Mouse (Mus musculus): ENCODE measurements around the gene Tnfaip2.

Gene Tnfaip2

DNA sequence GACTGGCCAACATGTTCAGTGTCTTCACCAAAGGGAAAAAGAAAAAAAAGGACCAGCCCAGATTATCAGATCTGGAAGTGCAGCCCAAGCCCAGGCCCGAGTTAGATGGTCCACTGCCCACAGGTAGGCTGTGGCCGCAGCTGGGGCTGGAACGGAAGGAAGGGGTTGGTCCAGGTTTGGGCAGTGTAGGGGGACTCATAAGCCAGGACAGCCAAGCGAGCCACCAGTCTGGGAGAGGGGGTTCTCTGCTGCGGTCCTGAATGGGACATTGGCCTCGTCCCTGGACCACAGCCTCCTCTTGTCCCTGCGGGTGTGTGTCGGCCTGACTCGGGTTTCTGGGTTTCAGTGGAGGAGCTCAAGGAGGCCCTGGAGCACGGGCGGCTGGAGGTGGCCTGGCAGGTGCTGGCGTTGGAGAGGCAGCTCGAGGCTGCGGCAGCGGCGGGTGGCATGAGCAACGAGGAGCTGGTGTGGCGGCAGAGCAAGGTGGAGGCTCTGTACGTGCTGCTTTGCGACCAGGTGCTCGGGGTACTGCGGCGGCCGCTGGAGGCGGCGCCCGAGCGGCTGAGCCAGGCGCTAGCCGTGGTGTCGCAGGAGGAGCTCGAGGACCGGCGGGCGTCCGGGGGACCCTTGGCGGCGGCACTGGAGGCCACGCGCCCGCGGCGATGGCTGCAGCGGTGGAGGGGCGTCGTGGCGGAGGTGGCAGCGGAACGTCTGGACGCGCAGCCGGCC lies 3.1 kb downstream of the Tnfaip2 start:
- DNase-seq (ENCODE audit: inconsistent ontology term): no peak

DNA sequence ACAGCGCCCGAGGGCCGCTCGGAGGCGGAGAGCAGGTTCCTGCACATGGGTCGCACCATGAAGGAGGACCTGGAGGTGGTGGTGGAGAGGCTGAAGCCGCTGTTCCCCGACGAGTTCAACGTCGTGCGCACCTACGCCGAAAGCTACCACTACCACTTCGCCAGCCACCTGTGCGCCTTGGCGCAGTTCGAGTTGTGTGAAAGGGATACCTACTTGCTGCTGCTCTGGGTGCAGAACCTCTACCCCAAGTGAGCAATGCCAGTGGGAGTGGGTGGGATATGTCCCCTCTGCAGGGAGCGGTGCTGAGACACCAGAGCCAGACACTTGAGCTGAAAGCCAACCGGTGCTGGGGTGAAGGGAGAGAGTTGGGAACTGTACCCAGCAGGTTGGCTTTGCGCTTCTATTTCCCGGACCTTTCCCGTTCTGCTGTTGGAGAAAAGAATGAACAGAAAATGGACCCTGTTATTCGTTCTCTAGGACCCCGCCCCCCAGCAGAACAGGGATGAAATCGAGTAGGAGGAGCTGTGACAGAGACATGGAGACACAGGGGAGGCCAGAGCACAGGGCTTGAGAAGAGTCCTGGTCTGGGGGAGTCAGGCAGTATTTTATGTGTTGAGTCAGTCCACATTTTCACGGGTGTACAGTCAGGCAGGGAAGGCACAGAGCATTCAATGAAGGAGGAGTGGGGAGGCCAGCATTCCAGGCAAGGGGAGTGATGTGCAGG lies 3.8 kb downstream of the Tnfaip2 start:
- no peak for DNase-seq (ENCODE audit: inconsistent ontology term)

DNA sequence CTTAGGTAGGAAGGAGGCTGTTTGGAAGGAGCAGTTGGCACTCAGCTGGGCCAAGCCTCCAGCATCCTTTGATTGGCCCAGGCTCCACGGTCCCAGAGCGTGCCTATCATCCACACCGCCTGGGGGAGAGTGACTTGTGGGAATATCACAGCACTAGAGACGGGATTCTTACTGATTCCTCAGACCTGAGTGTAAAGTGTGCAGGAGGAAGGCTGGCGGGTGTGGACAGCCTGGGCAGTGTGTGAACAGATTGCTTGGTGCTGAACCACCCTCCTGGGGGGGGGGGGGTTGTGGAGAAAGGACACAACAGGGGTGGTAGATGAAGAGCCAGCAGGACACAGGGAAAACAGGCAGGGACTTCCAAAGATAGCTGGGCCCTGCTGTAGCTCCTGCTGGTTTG lies 4.5 kb downstream of the Tnfaip2 start:
- no peak for DNase-seq (ENCODE audit: inconsistent ontology term)

DNA sequence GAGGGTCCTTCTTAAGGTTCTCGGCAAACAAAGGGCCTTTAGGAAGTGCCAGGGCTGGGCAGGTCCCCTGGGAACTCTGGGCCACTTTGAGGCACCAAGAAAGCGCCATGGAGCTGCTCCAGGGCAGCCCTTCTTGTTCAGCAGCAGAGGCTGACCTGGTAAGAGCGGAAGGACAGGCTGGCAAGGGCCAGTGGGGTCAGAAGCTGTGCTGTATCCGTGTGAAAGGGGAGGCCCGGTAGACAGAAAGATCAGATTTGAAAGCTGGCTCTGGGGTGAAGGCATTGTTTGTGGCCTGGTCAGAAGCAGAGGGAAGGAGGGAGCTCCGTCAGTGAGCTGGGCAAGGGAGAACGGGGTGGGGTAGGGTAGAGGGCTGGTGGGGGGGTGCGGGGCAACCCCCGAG lies 5.1 kb downstream of the Tnfaip2 start:
- no peak for DNase-seq (ENCODE audit: inconsistent ontology term)

DNA sequence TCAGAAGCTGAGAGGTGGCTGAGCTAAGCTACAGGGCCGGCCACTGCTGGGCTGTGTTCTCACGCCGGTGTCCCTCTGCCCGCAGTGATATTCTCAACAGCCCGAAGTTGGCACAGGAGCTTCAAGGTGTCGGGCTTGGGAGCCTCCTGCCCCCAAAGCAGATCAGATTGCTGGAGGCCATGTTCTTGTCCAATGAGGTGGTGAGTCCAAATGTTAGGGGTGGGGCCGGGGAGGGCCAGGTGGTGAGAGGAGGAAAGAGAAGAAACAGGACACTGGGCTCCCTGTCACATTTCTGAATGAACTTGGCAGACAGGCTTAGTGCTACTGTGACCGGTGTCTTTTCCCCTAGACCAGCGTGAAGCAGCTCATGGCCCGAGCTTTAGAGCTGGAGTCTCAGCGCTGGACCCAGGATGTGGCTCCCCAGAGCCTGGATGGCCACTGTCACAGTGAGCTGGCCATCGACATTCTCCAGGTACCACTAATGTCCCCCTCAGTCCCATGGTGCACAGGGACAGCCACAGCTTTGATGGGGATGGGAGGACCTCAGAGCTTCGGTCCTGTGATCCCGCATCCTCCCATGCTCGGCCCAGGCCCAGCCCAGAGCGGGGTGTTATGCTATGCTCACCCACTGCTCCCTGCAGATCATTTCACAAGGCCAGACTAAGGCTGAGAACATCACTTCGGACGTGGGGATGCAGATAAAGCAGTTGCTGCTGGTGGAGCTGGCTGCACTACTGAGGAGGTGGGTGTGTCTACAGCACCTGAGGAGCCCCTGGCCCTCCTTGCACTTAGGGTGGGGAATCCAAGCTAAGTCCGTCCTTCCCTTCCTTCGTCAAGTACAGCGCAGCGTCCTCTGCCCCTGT lies 5.9 kb downstream of the Tnfaip2 start:
- no peak for DNase-seq (ENCODE audit: inconsistent ontology term)

DNA sequence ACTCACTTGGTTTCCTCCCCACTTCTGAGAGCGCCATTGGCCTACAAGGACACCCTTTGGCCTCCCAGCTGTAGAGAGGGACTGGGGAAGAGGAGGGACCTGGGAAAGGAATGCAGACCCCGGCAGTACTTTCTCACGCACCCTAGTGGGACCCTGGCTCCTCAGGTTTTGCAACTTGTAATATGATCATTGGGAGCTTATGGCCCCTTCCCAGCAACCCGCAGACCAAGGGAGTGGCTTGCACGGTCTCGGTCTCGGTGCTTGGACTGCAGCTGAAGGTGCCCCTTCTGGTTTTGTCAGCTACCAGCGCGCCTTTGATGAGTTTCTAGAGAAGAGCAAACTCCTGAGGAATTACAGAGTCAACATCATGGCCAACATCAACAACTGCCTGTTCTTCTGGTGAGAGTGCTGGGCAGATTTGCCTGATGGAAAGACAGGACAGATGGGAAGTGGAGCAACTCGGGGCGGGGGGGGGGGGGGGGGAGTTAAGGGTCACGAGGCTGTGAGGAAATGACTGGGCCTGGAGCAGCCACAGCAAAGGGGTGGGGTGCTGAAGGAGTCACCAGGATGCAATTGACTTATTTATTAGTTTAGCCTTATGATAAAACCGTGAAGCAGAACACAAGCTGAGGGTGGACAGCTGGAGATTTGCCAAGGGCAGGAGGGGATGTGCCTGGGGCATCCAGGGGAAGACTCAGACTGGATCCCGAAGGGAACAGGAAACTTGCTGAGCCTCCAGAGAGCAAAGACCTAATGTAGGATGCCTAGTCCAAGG lies 6.8 kb downstream of the Tnfaip2 start:
- DNase-seq (ENCODE audit: inconsistent ontology term): no peak

DNA sequence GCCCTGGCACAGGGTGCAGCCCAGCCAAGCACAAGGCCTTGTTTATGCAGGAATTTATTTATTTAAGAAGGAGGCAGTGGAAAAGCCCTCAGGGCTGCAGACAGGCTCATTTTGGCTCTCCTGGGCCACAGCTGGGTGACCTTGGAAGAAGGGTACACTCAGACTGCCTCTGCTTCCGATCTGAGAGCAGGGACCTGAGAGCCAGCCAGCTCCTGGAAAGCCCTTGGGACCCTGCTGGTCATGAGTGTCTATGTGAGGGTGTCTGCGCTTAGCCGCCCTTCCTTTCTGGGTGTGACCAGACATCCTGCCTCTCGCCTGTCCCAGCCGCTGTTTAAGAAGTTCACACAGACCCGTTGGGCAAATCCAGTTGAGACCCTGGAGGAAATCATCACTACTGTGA lies 8.1 kb downstream of the Tnfaip2 start:
- no peak for DNase-seq (ENCODE audit: inconsistent ontology term)

DNA sequence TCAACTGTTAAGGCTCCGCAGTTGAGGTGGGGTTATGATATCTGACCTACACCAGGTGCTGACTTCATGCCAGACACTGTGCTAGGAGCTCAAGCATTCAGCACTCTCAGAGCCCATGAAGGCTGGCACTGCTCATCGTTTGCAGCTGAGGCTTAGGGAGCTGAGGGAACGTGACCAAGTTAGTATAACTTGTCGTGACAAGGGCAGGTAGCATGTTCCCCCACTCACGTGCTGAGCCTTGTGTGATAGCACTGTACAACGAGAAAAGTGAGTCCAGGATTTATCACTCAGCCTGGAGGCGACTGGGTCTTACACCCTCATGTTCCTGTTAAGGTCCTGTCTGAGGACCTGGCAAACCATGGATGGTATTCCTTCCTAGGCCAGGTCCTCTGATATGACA lies 9.3 kb downstream of the Tnfaip2 start:
- no peak for DNase-seq (ENCODE audit: inconsistent ontology term)

DNA sequence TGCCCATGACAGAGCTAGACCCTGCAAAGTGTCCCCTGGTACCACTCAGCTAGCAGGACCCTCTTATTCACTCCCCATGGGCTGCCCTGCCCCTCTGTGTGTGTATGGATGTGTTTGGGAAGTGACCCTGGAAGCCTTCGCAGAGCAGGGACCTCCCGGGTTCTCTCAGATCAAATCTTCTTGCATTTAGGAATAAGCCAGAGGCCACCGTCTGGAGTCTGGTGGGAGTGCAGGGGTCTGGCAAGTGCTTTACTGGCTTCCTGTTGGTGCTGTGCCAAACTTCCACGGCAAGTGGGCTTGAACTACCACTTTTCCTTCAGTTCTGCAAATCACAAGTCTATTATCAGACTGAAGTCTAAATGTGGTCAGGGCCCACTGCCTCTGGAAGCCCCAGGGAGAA lies 11.8 kb downstream of the Tnfaip2 start:
- DNase-seq (ENCODE audit: inconsistent ontology term): no peak

DNA sequence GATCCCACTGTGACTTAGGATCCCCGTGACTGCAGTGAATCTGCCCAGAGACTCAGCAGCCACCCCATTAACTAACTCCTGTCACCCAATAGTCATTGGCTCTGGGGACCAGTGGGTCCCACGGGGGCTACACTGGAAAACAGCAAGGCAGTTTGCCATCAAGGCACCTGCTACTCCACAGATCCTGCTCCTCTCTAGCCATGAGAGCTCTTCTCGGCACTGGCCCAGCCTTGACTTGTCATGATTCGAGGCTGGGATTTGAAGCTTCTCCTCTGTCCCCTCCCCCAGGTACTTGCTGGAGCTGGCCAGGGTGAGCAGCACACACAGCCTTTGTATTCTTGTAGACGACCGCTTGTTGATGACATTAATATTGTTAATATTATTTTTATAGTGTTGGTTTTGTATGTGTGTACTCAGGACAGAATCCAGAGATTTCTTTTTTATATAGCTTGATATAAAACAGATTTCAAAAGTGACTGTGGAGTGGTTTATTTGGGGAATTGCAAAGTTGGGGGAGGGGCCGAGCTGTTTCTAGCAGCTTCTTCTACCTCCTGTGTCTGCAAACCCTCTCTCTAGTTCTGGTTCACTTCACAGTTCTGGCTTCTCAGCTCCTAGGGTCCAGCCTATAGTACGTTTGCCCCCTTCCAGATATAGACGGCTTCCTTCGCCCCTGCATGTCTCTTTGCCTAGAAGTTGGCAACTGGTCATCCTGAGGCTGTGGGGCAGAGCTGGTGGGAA lies 12.4 kb downstream of the Tnfaip2 start:
- no peak for DNase-seq (ENCODE audit: inconsistent ontology term)

DNA sequence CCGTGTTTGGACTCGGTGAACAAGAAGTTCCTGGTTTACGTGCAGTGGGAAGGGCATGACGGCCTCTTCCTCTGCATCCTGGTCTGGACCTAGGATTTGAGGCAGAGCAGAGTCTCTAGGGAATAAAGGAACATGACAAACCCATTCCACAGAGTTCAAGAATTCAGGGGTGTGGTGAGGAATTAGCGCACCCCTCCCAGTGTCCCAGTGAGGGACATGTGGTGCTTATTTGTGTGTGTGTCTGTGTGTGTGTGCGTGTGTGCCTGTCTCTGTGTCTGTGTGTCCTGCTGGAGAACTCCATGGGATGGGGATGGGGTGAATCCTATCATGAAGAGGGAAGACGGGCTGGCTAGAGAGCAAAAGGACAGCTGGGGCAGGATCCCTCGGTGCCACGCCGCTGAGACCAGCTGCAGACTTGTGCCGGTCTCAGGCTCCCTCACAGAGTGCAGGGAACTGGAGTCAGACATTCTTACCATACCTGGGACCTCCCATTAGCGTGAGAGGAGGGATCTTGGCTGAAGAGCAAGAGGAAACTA lies 13.1 kb downstream of the Tnfaip2 start:
- DNase-seq (ENCODE audit: inconsistent ontology term): no peak

DNA sequence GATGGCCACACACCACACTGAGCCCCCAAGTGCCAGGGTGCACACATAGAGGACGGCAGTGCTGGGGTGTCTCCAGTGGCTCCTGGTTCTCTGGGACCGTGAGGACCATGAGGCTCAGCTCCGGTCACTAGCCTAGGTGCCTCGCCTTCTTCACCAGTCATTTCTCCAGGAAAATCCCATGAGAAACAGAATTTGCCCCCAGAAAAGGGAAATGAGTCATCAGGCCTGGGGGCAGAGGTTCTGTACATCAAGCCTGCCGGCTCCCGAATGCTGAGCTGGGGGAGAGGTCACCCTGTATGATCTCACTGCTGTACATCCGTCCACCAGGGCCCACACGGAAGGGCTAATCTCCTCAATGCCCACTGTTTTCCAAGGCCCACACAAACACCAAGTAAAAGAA lies 13.6 kb downstream of the Tnfaip2 start:
- DNase-seq (ENCODE audit: inconsistent ontology term): no peak

DNA sequence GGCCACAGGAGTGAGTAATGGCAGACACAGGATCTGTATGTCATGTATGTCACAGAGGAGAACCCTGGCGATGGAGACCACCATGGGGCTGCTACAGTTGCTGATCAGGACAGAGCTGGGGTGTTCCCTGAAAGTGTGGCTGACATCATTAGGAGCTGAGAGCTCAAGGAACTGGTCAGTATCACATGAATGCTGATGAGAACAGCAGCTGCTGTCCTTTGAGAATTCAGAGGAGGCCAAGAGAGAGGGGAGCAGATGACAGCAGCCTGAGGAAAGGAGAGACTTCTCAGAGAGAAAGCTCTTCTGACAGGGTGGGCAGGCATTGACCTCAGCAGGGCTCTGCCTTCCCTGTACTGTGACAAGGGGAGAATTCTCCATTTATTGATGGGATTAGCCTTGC lies 15.5 kb downstream of the Tnfaip2 start:
- no peak for DNase-seq (ENCODE audit: inconsistent ontology term)

DNA sequence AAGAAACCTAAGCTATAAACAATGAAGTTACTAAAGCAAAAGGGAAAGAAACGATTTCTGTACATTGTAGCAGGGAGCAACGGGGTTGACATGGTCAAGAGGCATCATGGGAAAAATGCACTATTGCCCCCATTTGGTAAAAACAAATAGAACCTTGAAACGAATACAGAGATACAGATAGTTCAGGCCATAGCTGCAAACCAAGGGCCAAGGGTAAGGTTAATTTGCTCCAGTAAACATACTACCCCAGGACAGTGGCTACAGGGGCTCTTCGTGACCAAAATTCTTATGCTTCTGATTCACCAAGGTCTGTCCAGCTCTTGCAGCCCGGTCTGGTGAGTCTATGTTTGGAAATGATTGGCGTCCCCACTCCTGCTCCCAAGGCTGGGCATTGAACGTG lies 21.3 kb downstream of the Tnfaip2 start:
- no peak for DNase-seq (ENCODE audit: inconsistent ontology term)

DNA sequence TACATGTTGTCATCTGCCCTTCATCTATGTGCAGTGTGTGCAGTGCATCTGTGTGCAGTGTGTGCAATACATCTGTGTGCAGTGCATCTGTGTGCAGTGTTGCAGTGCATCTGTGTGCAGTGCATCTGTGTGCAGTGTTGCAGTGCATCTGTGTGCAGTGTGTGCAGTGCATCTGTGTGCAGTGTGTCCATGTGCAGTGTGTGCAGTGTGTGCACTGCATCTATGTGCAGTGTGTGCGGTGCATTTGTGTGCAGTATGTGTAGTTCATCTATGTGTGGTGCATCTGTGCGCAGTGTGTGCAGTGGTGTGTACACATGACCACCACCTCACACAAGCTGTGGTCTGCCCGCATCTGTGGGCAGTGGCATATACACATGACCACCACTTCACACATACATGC lies 24.1 kb downstream of the Tnfaip2 start:
- no peak for DNase-seq (ENCODE audit: inconsistent ontology term)

DNA sequence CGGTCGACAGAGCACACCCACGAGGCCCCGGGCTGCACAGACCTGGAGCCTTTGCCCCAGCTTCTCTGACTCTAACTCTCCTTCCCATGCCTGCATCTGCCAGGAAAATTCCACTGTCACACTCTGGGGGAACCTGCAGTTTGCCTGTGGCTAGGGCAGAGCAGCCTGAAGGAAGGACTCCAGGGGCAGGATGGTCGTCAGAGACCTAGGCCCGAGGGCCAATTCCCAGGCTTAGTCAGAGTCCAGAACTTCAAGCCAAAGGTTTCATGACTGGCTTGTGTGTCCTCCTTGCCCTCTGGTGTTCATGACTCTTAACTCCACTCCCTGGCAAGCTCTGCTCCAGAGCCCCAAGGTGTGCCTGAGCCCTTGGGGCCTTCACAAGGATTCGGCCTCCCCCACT lies 25.9 kb downstream of the Tnfaip2 start:
- no peak for DNase-seq (ENCODE audit: inconsistent ontology term)

DNA sequence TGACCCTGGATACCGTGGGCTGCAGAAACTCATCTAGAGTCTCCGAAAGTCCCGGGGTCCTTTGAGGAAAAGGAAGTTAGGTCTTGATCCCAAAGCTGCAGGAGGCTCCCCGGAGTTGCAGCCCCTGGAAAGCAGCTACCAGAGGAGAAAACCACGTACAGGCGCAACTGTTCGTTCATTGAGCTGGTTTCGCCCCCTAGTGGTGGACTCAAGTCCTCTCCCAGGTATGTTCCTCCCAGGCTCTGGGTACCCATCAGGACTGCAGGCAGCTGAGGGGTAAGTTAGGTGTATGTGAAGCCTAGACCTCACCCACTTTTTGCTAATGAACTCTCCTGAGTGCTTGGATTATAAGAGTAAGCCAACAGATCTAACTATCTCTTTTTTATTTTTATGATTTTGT lies 27.2 kb downstream of the Tnfaip2 start:
- peak; percentile 44 for DNase-seq (ENCODE audit: inconsistent ontology term)

DNA sequence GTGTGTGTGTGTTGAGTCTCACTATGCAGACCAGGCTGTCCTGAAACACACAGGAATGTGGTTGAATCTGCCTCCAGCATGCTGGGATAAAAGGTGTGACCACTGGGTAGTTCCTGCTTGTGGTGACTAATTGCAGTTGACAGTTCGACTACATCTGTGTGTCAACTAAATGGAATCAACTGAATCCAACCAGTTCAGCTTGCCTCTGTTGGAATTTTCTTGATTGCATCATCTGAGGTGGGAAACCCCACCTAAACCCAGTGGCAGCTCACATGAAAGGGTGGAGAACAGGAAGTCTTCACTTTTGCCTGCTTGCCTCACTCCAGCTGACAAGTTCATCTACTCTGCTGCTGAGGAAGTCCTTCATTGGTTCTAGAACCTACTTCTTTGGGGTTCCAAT lies 28.9 kb downstream of the Tnfaip2 start:
- DNase-seq (ENCODE audit: inconsistent ontology term): peak; percentile 67

DNA sequence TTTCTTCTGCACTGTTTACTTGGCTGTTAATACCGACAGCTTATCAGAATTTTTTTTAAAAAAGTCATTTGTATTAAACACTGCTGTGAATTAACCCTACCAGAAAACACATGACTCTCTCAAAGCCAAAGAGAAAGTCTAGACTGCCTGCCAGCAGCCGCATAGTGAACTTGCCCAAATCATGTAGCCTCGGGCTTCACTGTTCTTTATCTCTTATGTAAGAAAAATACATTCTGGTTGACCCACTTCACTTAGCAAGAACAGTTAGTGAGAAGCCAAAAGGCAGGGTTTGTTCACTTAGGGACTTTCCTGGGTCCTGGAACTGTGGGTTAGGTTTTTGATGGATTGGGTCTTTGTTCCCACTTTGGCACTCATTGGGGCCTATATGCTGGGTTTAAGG lies 29.5 kb downstream of the Tnfaip2 start:
- peak; percentile 50 for DNase-seq (ENCODE audit: inconsistent ontology term)

DNA sequence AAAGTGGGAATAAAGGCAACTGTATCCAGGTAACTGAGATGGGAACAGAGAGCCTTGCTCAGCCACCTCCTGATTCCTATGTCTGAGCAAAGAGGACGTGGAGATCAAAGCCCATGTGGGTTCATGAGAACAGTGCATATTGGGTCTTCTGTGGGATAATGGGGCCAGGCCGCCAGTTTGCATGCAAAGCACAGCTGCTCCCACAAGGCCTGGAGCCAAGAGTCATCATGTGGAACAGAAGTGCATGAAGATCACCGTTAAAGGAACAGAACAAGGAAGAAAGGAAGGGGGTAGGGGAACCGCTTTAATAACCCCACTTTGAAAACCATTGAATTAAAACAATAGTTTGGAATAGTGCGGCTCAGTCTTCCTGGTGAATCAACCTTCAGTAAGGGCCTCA lies 30.6 kb downstream of the Tnfaip2 start:
- no peak for DNase-seq (ENCODE audit: inconsistent ontology term)

DNA sequence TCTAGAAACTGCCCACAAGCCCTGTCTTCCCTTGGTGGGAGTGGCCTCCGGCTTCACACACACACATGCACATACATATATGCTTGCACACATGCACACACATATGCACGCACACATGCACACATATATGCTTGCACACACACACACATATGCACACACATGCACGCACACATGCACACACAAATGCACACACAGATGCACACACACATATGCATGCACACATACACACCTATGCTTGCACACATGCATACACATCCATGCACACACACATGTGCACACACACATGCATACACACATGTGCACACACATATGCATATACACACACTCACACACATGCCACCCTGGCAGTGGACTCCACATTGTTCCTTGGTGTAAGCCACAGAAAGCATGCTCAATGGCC lies 32.1 kb downstream of the Tnfaip2 start:
- DNase-seq (ENCODE audit: inconsistent ontology term): no peak

All from Muller cell, postnatal 12 days (primary cell).